Mouse (Mus musculus): ENCODE measurements at regions not wholly inside any gene's neighbourhood (a gene's known extent, or its start where the extent isn't known, plus 50 kb on each side); places are given as distances from the start of the nearest gene placed in this dataset.

DNA sequence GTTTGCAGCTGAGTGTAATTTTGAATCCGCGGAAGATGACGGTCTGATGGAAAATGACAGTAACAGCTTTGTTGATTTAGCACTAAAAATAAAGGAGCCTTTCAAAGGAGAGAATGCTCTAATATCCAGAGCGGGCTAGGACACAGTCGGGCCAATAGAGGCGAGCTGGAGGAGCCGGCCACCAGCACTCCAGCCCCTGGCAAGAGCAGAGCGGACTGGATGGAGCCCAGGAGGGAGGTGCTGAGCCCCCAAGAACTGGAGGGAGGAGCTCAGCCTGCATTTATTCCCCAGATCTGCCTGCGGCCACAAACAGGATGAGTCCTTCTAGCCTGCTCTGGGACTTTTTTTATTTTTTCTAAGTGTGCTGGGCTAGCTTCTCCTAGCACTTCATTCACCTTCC lies 426.9 kb downstream of the Insc start:
- DNase-seq (ENCODE audit: extremely low spot score, low spot score): no peak

DNA sequence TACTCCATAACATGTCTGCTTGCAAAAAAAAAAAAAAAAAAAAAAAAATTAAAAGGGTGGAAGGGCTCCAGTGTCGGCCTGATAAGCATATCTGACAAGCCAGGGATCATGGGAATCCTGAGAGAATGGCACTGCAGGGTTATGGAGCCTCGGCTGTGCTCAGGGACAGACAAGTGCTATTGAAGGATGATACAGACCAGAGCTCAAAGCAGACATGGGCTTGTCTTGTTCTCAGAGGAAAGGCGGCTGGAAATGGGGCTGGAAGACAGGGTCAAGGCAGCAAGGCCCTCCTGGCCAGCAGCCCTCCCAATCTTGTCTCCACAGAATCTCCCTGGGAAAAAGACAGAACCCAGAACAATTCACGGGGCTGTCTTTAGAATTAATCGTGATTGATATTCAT lies 449.0 kb downstream of the Insc start:
- DNase-seq (ENCODE audit: extremely low spot score, low spot score): no peak

DNA sequence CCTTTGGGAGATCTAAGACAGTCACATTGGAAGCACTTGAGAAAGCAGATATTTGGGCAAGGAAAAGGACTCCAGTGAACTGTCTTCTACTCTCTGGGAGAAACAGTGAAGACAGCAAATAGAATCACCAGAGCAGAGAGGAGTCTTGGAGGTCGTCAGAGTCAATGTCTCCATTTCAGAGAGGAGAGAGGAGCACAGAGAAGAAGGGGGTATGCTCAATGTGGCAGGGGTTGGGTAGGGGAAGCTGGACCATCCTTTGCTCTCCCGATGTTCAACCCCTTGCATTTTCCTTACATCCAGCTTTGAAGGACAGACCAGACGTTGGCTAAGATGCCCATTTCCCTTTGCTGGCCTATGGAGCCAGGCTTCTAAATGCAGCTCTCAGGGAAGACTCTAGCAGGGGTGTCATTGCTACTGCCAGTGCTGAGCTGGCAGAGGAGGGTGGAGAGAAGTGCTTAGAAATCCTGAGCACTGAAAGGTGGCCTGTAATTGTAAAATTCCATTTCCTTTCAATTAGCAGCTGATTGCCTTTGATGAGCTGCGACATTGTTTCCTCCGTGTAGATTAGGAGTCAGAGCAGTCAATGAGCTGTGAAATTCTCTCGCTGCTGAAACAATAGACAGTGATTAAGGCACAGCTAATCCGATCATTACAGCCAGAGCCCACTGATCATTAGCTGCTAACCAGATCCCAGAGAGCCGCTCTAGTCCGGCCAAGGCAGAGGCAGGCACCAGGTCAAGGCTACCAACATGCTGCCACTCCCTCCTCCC lies 449.7 kb downstream of the Insc start:
- DNase-seq (ENCODE audit: extremely low spot score, low spot score): no peak

DNA sequence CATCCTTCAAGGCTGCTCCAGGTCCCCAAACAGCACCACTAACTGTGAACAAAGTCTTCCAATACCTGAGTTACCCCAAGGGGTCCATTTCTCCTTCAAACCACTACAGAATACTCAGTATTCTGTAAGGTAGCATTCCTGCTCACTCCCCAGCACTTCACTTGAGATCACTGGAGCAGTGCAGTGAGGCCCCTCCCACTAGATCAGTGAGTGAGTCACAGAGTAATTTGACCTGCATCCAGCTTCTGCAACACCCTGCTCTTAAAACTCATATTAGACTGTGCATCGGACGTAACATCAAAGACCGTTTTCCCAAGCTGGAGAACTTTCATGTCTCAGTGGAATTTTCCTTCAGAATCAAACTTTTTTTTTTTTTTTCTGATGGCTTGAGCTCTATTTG lies 461.4 kb downstream of the Insc start:
- DNase-seq (ENCODE audit: extremely low spot score, low spot score): no peak

DNA sequence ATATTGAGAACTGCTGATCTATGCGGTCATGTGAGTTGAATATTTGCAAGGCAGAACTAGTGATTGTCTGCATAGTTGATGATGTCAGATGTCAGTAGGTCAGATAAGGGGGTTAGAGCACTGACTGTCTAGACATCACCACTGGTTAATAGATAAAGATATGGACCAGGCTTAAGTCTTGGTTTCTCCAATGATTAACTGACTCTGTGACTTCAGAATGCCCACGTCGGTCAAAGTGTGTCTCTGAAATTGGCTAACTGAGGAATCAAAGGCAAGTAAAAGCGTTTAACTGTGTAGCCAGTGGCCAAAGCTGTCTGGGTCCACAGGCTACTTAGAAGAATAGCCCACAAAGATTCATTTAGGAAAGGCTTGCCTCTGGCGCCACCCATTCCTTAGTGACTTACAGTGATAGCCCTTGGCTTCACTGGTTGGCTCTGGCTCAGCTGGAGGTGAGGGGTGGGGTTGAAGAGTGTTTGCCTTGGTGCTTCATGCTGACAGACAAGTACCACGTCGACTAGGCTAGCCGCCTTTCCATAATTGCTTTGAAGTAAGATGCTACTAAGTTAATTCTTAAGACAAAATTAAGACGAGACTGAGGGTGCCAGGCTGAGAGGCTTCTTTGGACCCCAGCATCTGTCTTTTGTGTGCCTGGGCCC lies 463.1 kb downstream of the Insc start:
- no peak for DNase-seq (ENCODE audit: extremely low spot score, low spot score)

DNA sequence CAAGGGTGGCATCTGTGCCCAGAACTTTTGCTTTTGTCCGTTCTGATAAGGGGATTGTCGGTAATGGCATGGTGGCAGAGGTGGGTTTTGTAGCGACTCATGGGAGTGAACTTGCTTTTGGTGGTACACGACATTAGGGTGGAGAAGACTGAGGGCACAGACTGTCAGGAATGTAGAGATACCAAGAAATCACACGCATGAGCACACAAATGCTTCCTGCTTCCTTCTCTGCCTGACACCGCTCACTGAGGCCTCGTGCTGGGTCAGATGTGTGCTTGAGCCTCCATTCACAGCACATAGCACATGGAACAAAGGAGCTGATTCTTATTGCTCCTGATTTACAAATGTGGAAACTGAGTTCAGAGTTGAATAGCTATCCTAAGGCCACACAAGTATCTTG lies 465.3 kb downstream of the Insc start:
- DNase-seq (ENCODE audit: extremely low spot score, low spot score): no peak

DNA sequence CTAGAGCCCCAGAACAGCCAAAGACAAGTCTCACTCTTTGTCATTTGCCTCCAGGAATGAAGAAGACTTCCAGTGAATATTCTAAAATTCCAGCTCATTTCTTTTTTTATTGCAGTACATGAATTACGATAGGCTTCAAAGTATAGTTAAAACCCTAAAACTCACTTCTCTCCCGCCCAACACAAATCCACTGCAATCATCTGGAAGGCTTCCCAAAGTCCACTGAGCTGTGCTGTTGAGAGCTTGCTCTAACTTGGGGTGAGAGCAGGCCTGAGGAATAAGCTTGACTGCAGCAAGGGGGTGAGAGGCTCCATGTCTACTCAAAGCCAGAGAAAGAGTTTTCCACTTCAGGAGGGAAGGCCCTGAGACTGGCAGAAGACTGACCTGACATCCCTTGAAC lies 466.5 kb downstream of the Insc start:
- no peak for DNase-seq (ENCODE audit: extremely low spot score, low spot score)

DNA sequence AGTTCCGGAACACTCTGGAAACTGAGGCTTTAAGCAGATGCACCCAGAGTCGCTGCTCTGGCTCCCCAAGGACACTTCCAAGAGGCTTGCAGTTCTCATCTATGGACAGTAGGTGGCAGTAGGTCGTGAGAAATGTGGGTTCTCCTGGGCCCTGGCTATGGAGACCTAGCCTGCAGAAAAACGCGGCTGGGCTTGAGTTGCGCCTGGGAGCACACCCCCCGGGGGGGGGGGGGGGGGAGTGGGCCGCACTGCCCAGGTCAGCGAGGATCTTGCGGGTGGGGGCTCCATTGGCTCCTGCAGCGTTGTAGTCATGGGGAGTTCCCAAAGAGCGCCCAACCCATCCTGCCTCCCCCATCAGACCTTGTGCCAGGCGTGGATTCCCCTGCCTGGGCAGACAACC lies 473.3 kb downstream of the Insc start:
- peak; percentile 89 for DNase-seq (ENCODE audit: extremely low spot score, low spot score)

DNA sequence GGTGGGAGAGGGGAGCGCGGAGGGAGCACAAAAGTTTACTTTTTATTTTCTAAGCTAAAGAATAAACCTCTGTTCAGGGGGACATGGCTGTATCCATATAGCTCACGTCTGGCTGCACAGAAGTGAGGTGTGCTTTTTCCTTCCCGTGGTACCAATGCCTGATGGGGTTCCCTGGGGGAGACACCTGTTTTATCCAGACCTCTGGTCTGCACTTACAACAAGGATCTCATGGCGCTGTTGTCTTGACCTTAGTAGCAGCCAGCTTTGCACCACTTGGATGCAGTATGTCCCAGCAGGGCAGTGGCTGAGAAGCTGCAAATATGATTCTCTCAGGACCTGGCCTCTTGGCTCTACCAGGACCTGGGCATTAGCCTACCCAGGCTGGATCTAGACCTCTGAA lies 473.8 kb downstream of the Insc start:
- DNase-seq (ENCODE audit: extremely low spot score, low spot score): peak; percentile 54

DNA sequence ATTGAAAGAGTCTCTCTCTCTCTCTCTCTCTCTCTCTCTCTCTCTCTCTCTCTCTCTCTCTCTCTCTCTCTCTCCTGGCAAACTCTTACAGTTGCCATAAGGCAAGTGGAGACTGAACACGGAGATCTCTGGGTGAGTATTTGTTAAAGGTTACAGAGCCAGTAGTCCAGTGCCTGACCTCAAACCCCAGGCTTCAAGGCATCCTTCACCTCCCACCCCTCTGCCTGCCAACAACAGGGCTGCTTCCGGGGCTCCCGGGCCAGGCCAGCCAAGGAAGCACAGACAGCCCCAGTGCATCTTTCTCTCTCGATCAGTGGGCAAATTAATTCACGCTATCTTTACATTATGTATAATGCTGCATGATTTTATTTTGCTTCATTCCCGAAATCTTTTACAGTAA lies 474.2 kb downstream of the Insc start:
- no peak for DNase-seq (ENCODE audit: extremely low spot score, low spot score)

DNA sequence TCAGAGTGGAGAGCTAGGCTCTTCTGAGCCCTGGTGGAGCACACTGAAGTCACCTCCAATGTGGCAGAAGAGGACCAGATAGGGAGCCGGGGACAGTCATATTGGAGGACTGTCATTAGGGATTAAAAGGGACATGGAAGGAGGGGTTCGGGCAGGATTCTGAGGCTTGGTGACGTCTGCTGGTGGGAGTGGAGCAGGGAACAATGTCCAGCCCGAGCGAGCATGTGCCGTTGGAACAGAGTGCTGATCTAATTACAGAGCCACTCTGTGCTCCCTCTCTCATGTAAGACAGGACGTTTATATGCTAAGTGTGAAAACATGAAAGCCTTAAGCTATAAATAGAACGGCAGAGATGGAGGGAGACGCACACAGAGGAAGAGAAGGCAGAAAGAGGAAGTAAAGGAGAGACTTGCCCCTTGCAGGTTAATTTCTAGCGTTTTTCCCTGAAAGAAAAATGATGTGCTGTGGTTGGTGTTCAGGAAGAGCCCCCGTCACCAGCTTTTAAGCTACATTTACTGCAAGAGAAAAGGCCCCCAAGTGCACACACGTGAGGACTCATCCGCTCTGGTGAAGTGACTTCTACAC lies 475.2 kb downstream of the Insc start:
- DNase-seq (ENCODE audit: extremely low spot score, low spot score): no peak

DNA sequence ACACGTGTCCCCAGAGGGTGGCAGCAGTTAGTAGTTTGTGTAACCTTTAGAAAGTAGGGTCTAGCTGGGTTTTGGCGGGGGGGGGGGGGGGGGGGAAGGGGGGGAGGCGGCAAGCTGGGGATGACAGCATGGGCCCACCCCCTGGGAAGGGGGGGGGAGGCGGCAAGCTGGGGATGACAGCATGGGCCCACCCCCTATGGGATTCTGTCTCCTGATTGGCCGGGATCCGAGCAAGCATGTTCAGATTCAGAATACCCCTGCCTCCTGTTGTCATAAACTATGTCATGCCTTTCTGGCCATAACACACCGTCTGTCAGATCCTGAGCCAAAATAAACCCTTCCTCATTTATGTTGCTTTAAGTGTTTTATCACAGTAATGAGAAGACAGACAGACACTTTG lies 479.1 kb downstream of the Insc start:
- no peak for DNase-seq (ENCODE audit: extremely low spot score, low spot score)

DNA sequence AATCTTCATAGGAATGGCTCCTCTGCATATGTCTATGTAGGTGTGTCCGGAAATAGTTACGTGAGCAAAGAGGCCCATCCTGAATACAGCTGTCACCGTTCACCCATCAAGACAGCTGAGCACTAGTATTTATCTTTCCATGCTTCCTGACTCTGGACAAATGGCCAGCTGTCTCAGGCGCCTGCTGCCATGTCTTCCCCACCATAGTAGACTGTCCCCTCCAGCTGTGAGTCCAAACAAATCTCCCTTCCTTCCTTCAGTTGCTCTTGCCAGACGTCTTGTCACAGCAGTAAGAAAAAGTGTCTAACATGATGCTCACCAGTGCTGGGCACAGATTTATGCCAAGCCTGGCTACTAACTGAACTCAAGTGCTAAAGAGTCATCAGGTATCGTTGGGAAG lies 487.0 kb downstream of the Insc start:
- no peak for DNase-seq (ENCODE audit: extremely low spot score, low spot score)

DNA sequence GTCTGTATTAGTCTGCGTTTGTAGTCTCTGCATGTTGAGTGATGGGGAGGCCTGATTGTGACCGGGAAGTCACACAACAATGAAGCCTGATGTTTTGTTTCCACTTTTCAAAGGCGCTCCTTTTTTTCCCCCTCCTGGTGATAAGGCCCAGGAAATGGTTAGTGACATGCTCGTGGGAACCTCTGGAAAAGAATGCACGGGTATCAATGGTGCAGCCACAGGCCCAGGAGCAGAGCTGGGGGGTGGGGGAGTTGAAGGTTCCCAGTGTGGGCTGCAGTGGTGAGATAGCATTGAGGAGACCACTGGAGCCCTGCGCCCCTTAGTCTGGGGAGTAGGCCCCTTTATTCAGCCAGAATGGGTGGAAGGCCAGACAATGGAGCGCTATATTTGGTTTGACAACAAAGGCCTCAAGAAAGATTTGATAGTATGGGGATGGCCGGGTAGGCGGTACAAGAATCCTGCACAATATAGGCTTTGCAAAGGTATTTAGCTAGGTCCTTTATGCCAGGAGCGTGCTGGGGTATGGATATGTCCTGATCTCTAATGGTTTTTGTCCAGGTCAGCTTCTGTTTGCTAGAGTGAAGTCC lies 490.4 kb downstream of the Insc start:
- no peak for DNase-seq (ENCODE audit: extremely low spot score, low spot score)

DNA sequence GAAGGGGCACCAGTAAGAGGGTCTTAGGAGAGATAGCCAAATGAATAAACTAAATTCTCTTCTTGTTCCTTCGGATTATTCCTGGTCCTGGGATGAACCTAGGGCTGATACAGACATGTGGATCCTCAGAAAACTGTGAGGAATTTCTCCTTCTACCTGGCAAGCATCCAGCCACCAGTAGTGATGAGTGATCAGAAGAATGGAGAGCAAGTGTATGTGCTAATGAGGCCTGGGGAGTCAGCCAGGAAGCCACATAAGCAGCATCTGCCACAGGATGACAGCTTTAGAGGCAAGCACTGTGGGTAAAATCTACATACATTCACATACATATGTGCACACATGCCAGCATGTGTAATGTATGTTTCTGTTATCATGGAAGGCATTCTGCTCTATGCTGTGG lies 493.6 kb downstream of the Insc start:
- no peak for DNase-seq (ENCODE audit: extremely low spot score, low spot score)

DNA sequence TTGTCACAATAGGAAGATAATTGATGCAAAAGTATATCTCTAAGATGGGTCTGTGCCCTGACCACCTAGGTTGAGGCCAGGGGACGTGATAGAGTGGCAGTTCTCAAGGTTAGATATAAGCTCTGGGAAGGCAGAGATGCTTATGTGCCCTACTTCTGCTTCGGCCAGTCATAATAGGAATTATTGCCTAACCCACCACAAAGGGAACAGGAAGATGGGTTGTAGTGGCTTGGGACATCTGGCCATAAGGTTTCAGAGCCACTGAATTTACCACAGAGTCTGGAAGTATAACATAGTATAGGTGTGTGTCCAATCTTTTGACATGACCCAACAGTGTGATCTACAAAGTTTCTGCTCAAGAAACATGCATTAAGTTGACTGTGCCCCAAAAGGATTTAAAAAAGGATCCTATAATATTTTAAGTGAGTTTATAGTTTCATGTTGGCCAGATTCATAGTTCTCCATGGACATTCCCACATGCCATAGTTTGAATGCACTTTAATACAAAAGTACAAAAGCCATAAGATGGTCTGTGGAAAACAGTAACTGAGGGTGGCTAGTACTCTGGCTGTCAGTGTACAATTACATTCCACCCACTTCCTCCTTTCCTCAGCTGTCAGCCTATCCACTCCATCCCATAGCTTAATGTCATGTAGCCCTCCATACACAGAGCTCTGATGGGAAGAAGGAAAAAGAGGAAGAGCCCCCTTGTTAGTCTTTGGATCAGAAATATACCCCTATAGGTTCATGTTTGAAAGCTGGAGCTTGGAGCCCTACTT lies 508.3 kb downstream of the Insc start:
- no peak for DNase-seq (ENCODE audit: extremely low spot score, low spot score)

DNA sequence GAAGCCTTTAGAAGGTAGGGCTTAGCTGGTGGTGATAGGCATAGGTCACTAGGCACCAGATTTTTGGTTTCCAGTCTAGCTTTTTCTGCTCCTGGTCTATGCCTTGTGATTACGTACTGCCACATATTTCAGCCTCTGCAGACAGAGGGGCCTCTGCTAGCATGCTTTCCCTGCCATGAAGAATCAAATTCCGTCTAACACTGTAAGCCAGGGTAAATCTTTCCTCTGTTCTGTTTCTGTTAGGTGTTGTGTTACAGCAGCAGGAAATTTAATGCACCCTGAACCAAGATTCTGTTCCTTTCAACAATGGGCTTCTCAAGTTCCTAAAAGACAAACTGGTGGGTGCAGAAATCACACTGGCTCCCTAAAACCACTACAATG lies 508.9 kb downstream of the Insc start:
- DNase-seq (ENCODE audit: extremely low spot score, low spot score): no peak

DNA sequence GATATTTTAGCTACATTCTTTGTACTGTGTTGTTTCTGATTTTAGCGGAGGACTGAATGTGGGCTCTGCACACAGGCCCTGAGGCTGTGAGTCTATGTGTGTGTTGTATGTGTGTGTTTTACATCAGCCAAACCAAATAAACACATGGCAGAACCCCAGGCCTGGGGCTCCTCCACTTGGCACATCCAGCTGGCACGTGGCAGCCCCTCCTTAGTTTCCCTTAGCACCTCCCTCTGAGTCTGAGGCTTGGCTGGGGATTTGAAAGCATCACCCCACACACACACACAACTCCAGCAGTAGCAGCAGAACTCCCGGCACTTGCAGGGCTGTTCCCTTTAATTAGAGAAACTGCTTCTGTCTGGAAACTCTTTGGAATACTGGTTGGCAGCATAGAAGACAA lies 515.1 kb downstream of the Insc start:
- no peak for DNase-seq (ENCODE audit: extremely low spot score, low spot score)

DNA sequence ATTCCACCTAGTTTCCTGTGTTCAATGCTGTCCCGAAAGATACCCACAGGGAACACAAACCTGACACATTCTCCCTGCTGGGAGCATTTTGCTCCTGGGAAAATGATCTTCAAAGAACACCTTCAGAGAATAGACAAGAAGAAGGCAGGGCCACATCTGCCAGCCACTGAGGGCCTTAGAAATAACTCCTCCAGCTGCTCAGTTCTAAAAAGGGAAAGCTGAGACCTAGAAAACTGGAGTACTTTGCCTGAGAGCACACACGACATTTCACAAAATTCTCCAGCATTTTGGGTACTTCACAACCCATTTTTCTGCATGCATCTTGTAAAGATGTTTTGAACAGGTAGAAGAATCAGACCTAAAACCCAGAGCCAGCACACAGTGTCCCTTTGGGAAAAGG lies 519.6 kb downstream of the Insc start:
- no peak for DNase-seq (ENCODE audit: extremely low spot score, low spot score)

DNA sequence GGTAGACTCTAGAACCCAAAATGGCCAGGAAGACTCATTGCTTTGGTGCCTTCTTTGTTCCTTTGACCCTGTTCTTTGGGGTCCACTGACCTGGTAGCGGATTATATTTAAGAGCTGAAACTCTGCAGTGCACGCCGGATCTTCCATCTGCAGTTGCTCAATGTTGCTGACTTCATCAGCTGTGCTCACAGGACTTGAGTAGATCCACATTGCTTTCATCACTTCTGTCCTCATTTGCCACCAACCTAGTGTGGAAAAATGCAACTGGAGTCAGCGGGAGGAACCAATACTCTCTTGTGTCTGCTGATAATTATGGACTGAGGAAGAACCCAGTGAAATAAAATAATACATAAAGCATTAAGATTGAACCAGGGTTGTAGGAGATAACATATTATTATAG lies 522.6 kb downstream of the Insc start:
- no peak for DNase-seq (ENCODE audit: extremely low spot score, low spot score)

DNA sequence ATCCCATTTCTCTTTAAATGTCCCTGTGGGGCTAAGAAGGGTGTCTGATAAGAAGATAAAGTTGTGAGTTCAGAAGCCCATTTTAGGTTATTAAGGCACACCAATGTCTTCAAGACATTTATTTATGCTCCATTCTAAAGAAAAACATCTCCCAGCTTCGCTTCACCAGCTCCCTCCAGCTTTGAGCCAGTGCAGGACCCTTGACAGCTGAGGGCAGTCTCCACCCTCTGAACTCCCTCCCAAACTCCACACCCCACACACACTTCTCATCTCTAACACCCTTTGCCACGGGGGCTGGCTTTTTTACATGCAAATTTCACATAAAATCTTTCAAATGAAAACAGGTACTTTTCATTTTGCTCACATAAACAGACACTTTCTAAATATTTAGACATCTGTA lies 527.3 kb downstream of the Insc start:
- no peak for DNase-seq (ENCODE audit: extremely low spot score, low spot score)

DNA sequence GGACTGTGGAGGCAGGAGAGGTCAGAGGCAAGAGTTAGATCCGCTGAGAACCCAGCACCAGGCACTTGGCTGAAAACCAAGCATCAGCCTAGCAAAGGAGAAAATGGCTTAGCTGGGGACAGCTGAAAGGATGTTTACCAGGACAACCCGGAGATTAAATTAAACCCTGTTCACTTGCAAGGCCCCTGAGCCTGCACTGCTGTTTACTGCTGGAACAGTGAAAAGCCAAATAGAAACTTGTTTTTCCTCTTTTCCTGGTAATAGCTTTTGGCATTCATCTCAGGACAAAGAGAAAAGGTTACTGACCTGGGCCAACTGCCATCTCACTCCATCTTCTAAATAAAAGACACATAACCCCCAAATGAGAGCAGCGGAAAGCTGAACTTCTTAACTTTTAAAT lies 531.3 kb downstream of the Insc start:
- no peak for DNase-seq (ENCODE audit: extremely low spot score, low spot score)
